ENCODE assay signal across 13 mouse cellular contexts in the genomic region with DNA sequence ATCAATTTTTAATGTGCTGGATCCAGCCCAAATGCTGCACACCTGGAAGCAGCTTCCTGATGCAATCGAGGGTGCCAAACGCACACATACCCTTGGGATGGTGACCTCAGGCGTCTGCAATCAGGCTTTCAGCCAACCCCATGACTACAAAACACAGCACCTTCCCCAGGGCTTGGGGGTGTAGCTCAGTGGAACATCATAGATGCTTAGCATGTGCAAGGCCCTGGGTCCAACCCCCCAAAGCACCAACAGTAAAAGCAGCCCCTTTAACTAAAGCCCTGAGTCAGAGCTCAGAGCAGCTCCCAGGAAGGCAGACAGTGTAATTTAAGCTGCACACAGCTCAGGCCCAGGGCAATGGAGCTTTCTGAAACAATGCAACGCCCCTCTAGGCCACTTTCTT. TPM values are rescaled to one million over a fixed set of nuclear protein-coding genes. Genes with fewer than 3 reads are reported as not detected.
A peak's percentile ranks its signal among the peaks of the same experiment; 100 is the strongest.
DNase-seq lines count a peak whose midpoint lies in the region; ATAC-seq and TF ChIP-seq lines count a peak whose summit lies in the region.
"Had no signal": no experiment of that assay in that cellular context is flagged by ENCODE, and none has a peak within 500 bp of the region (broad histone marks: within the 10 kb centered on the region; RNA-seq: fewer than 3 reads in every experiment).

No protein-coding gene starts in this region.

- TF ChIP-seq POLR2A in brain, embryonic 14.5 days (IDR thresholded peaks at IDR 0.05; ENCODE audit: borderline replicate concordance, extremely low read depth, insufficient read depth, insufficient read length, poor library complexity, severe bottlenecking) = no peak

- TF ChIP-seq CTCF in hindbrain, postnatal 0 days (IDR thresholded peaks at IDR 0.05; ENCODE audit: low read depth) = no peak
- TF ChIP-seq CTCF in brain, embryonic 14.5 days (IDR thresholded peaks at IDR 0.05; ENCODE audit: borderline replicate concordance, extremely low read depth, insufficient read depth, insufficient read length) = no peak

- peaks cover 15% of the 10 kb centered on the region; the same call in 1 of the 2 replicates for H3K36me3 ChIP-seq in hindbrain, embryonic 10.5 days
- H3K36me3 ChIP-seq in hindbrain, postnatal 0 days (ENCODE audit: insufficient read depth, low read length) = no peaks in the 10 kb centered on the region
- H3K36me3 ChIP-seq in hindbrain, embryonic 16.5 days (ENCODE audit: control insufficient read depth, insufficient read depth, low read length) = 0 out of 2 replicates have a peak, but pooled peaks cover 2% of the 10 kb centered on the region
- H3K36me3 ChIP-seq in midbrain, embryonic 13.5 days = no peaks in the 10 kb centered on the region

- peak overlapping the region; percentile 56; the same call in 1 of the 2 replicates for H3K27ac ChIP-seq in hindbrain, embryonic 10.5 days
- H3K27ac ChIP-seq in hindbrain, postnatal 0 days = no peak overlapping the region
- no peak overlapping the region for H3K27ac ChIP-seq in hindbrain, embryonic 16.5 days (ENCODE audit: low read depth, low read length)
- H3K27ac ChIP-seq in midbrain, embryonic 13.5 days = peak overlapping the region; percentile 47; the same call in 1 of the 2 replicates
- H3K27ac ChIP-seq: macrophage had no signal

- WGBS in hindbrain, embryonic 10.5 days = 64% methylated on average over 4 of the region's 4 CpGs
- 41% methylated on average over 4 of the region's 4 CpGs for WGBS in hindbrain, postnatal 0 days
- 48% methylated on average over 4 of the region's 4 CpGs for WGBS in hindbrain, embryonic 16.5 days
- WGBS in midbrain, embryonic 13.5 days = 39% methylated on average over 4 of the region's 4 CpGs

- no peak overlapping the region for H3K9ac ChIP-seq in hindbrain, postnatal 0 days (replicated peaks; ENCODE audit: low read length)
- H3K9ac ChIP-seq in hindbrain, embryonic 16.5 days (ENCODE audit: low read depth, low read length) = no peak overlapping the region
- no peak overlapping the region for H3K9ac ChIP-seq in midbrain, embryonic 13.5 days (replicated peaks)

- DNase-seq in hindbrain, embryonic 10.5 days (ENCODE audit: low spot score) = no peak
- DNase-seq in hindbrain, postnatal 0 days (ENCODE audit: low spot score) = no peak
- DNase-seq in brain, embryonic 14.5 days (ENCODE audit: low read depth) = peak; percentile 25
- no peak for DNase-seq in frontal cortex, postnatal 10 days (ENCODE audit: low spot score in 2 of 2)
- DNase-seq in layer of hippocampus, adult 18-20 months (ENCODE audit: low spot score in 2 of 2) = no peak
- DNase-seq in layer of hippocampus, postnatal 25 days (ENCODE audit: extremely low spot score in 1 of 2, low spot score in 1 of 2) = no peak
- DNase-seq: heart, postnatal 36 days; spleen, adult 18-20 months had no signal

- no peak for ATAC-seq in hindbrain, postnatal 0 days
- ATAC-seq in hindbrain, embryonic 16.5 days = 0 out of 2 replicates have a peak, but pooled peaks have one; percentile 9
- ATAC-seq in midbrain, embryonic 13.5 days = no peak

- H3K4me2 ChIP-seq in hindbrain, postnatal 0 days (ENCODE audit: low read depth, low read length) = no peak overlapping the region
- no peak overlapping the region for H3K4me2 ChIP-seq in hindbrain, embryonic 16.5 days (ENCODE audit: low read length)
- H3K4me2 ChIP-seq in midbrain, embryonic 13.5 days (replicated peaks) = no peak overlapping the region
- H3K4me2 ChIP-seq: liver, embryonic 11.5 days had no signal

- no peaks in the 10 kb centered on the region for H3K9me3 ChIP-seq in hindbrain, embryonic 10.5 days
- H3K9me3 ChIP-seq in hindbrain, postnatal 0 days (ENCODE audit: low read length) = no peaks in the 10 kb centered on the region
- no peaks in the 10 kb centered on the region for H3K9me3 ChIP-seq in hindbrain, embryonic 16.5 days (ENCODE audit: control insufficient read depth, low read length)
- no peaks in the 10 kb centered on the region for H3K9me3 ChIP-seq in midbrain, embryonic 13.5 days

- no peak overlapping the region for H3K4me3 ChIP-seq in hindbrain, embryonic 10.5 days
- H3K4me3 ChIP-seq in hindbrain, postnatal 0 days (ENCODE audit: low read length) = no peak overlapping the region
- H3K4me3 ChIP-seq in hindbrain, embryonic 16.5 days (ENCODE audit: low read length) = no peak overlapping the region
- no peak overlapping the region for H3K4me3 ChIP-seq in midbrain, embryonic 13.5 days (replicated peaks)

- peaks cover 6% of the 10 kb centered on the region for H3K27me3 ChIP-seq in hindbrain, embryonic 10.5 days (ENCODE audit: insufficient read depth, poor library complexity, severe bottlenecking)
- no peaks in the 10 kb centered on the region for H3K27me3 ChIP-seq in hindbrain, postnatal 0 days (ENCODE audit: insufficient read depth, low read length)
- H3K27me3 ChIP-seq in hindbrain, embryonic 16.5 days (replicated peaks; ENCODE audit: control insufficient read depth, insufficient read depth, low read length) = no peaks in the 10 kb centered on the region
- H3K27me3 ChIP-seq in midbrain, embryonic 13.5 days = 0 out of 2 replicates have a peak, but pooled peaks cover 6% of the 10 kb centered on the region

- H3K4me1 ChIP-seq in hindbrain, embryonic 10.5 days (replicated peaks) = peaks cover 58% of the 10 kb centered on the region
- H3K4me1 ChIP-seq in hindbrain, postnatal 0 days (ENCODE audit: insufficient read depth, low read length) = peaks cover 14% of the 10 kb centered on the region
- H3K4me1 ChIP-seq in hindbrain, embryonic 16.5 days (ENCODE audit: control insufficient read depth, insufficient read depth, low read depth, low read length) = peaks cover 36% of the 10 kb centered on the region
- peaks cover 70% of the 10 kb centered on the region for H3K4me1 ChIP-seq in midbrain, embryonic 13.5 days (replicated peaks)

RNA-seq across cellular contexts. Expression of a gene that starts 9.3 kb away (rescaled TPM):
- polyA plus RNA-seq in hindbrain, embryonic 10.5 days (2016; fragmentation: Nextera tagmentation; extraction: Ambion mirVana) = 10.3 and 13.7 TPM in 2 replicates
- total RNA-seq in hindbrain, postnatal 0 days (2014; rRNA removed) = 18.9 and 24.2 TPM in 2 replicates
- 6.1 and 6.2 TPM in 2 replicates for polyA plus RNA-seq in hindbrain, postnatal 0 days (2015; fragmentation: Nextera tagmentation; extraction: Ambion mirVana)
- 23.8 and 29.7 TPM in 2 replicates for polyA plus RNA-seq in brain, embryonic 14.5 days (2012; rRNA removed)
- polyA plus RNA-seq in hindbrain, embryonic 16.5 days (2015; fragmentation: Nextera tagmentation; extraction: Ambion mirVana) = 9.4 and 10.8 TPM in 2 replicates
- polyA plus RNA-seq in midbrain, embryonic 13.5 days (2015; fragmentation: Nextera tagmentation; extraction: Ambion mirVana) = 14.9 and 16.6 TPM in 2 replicates
- 10 to 100 TPM; 62.4 to 69.6 TPM for total RNA-seq in layer of hippocampus, adult 18-20 months (2021)
- total RNA-seq in layer of hippocampus, postnatal 25 days (2021) = 10 to 100 TPM; 53.7 to 69.3 TPM

RNA-seq across cellular contexts. Expression of a gene that starts 49.7 kb away (rescaled TPM):
- not detected in 2 replicates for polyA plus RNA-seq in hindbrain, embryonic 10.5 days (2016; fragmentation: Nextera tagmentation; extraction: Ambion mirVana)
- 0.14 TPM in 1 of 2 replicates, not detected in the other for total RNA-seq in hindbrain, postnatal 0 days (2014; rRNA removed)
- not detected in 2 replicates for polyA plus RNA-seq in hindbrain, postnatal 0 days (2015; fragmentation: Nextera tagmentation; extraction: Ambion mirVana)
- polyA plus RNA-seq in brain, embryonic 14.5 days (2012; rRNA removed) = 0.18 and 0.34 TPM in 2 replicates
- polyA plus RNA-seq in hindbrain, embryonic 16.5 days (2015; fragmentation: Nextera tagmentation; extraction: Ambion mirVana) = 0.18 and 0.27 TPM in 2 replicates
- polyA plus RNA-seq in midbrain, embryonic 13.5 days (2015; fragmentation: Nextera tagmentation; extraction: Ambion mirVana) = 0.34 and 0.45 TPM in 2 replicates
- total RNA-seq in layer of hippocampus, adult 18-20 months (2021) = not detected
- not detected for total RNA-seq in layer of hippocampus, postnatal 25 days (2021)
- total RNA-seq: heart, postnatal 36 days; layer of hippocampus, postnatal 14 days had no signal
- polyA plus RNA-seq: liver, embryonic 11.5 days; macrophage had no signal

Comparison
In these comparisons a context has a peak if more than half of its experiments do, and no peak if none do; other contexts are left out.
1. H3K27ac ChIP-seq: peak in hindbrain, embryonic 10.5 days (single experiment) and midbrain, embryonic 13.5 days (single experiment); none in hindbrain, postnatal 0 days (single experiment) and hindbrain, embryonic 16.5 days (single experiment).